Mouse (Mus musculus) cerebellum, adult 9-11 months (tissue): Measurements from ENCODE around the gene Atoh8.

Experiments used
- DNase-seq: peaks from one replicate; pipeline ENCODE4 v3.0.0; 2022

Atoh8 gene

DNA sequence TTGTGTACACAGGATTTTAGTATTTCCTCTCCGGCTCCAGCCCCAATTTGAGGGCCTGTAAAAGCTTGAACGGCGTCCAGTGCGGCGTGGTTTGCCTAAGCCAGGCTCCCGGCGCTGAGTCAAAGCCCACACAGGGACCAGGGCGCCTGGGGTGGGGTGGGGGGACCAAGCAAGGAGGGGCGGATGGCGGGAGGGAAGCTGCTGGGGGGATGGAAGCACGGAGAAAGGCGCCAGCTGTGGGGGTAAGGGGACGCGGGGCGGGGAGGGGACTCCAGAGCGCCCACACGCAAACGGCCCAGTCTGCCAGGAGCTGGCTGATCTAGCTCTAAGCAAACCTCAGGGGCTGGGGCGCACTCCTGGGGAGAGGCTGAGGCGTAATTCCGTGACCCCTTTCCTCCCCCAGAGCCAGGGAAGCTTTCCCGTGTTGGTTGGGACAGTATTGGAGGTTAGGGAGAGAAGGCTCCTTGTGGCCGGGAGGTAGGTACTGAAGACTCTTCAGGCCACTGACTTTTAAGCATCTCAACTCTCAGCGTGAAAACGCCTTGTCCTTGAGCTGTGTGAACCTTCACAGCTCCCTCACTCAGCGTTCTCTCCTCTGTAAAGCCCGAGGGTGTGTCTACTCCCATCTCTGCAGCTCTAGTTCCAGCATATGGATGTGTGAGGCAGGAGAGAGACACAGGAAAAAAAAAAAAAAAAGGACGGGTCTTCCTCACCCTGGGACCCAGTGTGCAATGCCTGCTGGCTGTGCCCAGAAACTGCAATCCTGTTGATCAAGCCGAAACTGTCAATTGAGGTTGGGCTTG lies 46.1 kb downstream of the Atoh8 start:
- DNase-seq, result no peak

DNA sequence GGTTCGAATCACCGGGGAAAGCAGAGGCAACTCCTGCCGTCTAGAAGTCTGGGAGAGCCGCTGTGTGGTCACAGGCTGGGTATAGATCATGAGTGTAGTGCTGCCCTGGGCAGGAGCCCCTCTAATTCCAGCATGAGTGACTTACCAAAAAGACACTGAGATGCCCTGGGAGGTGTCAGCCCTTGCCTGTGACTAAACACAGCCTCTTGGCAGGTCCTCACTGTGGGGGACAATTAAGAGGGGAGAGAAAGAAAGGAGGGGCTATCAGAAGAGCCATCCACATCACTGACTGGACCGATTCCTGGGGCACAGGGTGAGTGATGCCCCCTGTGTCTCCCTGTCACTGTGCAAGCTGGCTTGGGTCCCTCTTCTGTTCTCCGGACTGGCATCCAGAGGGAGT lies 48.6 kb downstream of the Atoh8 start:
- no peak for DNase-seq

GRCm38 (mm10) chr6:72185893-72186490 lies 49.4 kb downstream of the Atoh8 start:
- DNase-seq, result peak; percentile 72

DNA sequence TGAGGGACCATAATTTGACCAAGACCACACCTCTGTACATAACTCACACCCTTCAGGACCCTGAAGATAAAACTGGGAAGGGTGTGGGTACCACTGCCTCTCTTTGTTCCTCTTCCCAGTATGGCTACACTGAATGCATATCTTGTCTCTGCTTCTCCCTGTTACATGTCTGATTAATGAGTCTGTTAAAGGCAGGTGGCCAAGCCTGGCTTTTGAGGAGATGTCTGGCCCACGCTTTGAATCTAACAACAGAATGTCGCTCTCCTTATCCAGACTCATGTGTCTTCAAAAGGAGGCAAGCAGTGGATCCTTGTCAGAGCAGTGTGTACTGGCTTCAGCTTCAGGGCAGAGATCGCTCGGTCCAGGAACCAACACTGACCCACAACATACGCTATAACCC lies 50.8 kb downstream of the Atoh8 start:
- DNase-seq, result no peak

DNA sequence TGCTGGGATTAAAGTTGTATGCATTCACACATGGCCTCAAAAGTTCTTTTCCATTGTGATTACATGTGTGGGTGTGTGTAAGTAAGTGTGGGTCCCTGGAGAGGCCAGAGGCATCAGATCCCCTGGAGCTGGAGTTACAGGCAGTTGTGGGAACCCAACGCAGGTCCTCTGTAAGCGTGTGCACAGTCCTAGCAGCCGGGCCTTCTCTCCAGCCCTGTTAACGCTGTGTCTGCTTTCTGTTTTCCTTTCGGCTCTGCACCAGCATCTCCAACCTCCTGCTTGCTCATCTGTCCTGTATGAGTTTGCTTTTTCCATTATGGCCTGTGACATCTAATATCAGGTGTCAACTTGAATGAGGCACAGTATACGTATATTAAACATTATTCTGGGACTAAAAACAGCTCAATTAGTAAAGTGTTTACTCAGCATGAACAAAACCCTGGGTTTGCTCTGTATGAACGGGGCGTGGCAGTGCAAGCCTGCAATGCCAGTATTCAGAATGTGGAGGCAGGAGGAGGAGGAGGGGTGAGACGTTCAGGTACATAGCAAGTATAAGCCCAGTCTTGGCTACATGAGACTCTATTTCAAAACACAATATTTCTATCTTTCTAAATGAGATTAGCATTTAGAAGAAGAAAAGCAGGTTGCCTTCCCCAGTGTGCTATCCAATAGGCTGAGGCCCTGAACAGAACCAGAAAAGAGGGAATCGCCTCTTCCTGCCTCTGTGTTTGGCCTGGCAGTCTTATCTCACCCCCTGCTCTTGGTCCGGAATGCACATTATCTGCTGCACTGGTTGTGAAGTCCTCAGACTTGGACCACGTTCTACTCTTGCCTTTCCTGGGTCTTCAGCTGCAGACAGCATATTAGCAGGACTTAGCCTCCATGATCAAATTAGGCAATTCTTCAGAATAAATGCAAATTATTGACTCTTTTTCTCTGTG lies 55.5 kb downstream of the Atoh8 start:
- no peak for DNase-seq

GRCm38 (mm10) chr6:72179006-72179405 lies 56.4 kb downstream of the Atoh8 start:
- no peak for DNase-seq

DNA sequence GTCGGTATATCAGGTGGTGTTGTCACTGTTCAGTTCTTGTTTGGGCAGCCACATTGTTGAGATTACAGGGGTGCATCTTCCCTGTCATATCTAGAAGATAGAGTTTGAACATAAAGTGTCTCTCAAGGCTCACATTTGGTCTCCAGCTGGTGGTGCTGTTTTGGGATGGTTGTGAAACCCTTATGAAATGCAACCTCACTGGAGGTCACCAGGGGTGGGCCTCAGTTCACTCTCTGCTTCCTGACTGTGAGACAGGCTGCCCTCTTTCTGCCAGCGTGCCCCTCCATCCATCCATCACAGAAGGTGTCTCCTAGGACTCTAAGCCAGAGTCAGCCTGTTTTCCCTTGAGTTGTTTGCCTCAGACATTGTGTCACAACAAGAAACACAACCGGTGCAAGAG lies 58.0 kb downstream of the Atoh8 start:
- DNase-seq, result no peak

DNA sequence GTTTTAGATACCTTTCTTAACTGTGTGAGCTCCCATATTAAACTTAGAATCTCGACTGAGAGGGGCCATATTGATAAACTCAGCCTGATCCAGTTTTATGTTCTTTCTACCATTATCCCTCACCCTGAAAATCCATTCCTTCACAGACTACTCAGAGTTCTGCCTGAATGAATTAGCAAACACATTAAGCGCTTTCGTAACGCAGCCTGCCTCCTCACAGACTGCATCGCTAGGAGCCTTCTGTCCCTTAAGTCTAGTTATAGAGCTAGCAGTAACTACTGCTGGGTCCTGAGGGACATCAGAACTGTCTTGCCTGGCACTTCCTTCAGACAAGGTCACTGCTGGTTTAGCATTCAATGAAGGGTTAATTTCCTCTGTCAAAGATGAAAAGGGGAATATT lies 59.4 kb downstream of the Atoh8 start:
- DNase-seq, result no peak

- no peak for DNase-seq
These were observed 60.0 kb downstream of the Atoh8 start for GRCm38 (mm10) chr6:72175419-72175818.

DNA sequence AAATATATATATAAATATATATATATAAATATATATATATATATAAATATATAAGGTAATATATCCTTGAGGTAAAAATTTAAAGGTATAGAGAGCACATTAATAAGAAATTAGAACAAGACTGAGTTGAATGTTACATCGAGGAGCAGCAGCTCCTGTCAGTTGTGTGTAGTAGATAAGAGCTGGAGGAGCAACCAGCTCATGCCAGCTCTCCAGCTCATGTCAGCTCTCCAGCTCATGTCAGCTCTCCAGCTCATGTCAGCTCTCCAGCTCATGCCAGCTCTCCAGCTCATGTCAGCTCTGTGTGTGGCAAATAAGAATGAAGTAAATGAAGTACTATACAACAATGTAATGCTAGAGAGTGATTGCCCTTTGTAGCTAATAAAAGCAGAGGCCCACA lies 62.0 kb downstream of the Atoh8 start:
- DNase-seq, result no peak

- DNase-seq, result no peak
These were observed 64.0 kb downstream of the Atoh8 start for GRCm38 (mm10) chr6:72171391-72171790.

DNA sequence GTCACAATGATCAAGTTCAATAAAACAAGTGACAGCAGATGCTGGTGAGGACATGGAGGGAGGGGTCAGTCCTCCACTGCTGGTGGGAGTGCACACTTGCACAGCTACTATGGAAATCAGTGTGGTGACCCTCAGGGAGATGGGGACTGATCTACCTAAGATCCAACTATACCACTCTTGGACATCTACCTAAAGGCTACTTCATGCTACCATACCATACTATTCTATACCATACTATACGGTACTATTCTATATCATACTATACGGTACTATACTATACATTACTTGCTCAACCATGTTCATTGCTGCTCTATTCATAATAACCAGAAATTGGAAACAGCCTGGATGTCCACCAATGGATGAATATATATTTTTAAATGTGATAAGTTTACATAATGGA lies 69.5 kb downstream of the Atoh8 start:
- no peak for DNase-seq

- peak; percentile 76 for DNase-seq
These were observed 70.8 kb downstream of the Atoh8 start for GRCm38 (mm10) chr6:72164321-72165275.

DNA sequence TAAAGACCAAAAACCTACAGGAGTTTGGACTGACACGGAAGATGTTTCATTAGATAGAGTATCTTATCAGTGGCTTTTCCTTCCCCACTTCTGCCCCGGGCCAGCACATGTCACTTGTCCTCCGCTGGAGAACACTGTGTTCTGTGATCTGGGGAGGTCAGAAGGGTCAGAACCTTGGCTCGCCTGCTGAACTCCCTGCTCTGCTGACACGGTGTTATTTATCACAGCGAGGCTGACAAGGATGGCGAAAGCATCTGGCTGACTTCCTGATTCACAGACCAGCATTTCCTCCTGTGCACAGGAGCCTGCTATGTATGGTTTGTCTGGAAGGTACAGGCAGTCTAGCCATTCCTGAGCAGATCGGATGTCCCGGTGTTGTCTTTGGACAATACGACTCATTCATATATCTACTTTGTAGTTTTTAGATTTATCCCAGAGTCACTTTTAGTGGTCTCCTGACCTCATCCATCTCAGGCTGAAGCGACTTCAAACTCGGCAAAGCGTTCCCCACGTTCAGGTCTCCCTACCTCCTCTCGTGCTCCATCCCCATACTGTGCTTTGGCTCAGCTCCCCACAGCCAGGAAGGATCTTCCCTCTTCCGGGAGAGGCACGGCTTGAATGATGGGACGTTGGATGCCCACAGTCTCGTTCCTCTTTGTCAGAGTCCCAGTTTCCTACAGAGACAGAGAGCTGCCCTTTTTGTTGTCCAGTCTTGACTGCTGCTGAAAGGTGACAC lies 73.1 kb downstream of the Atoh8 start:
- no peak for DNase-seq

DNA sequence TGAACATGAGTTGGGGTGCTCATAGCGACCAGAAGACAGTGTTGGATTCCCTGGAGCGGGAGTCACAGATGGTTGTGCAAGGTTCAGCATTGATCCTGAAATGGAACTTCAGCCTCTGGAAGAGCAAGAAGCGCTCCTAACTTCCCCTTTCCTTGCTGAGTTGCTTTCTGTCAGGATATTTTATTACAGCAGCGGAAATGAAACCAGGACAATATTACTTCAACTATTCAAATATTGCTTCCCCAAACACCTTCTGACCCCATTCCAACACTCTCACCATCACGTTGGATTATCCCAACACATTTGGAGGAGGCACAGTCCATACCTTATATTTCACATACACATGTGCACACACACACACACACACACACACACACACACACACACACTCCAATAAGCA lies 73.6 kb downstream of the Atoh8 start:
- DNase-seq, result no peak

GRCm38 (mm10) chr6:72160991-72161390 lies 74.4 kb downstream of the Atoh8 start:
- DNase-seq, result no peak

- no peak for DNase-seq
These were observed 75.4 kb downstream of the Atoh8 start for GRCm38 (mm10) chr6:72159861-72160395.

DNA sequence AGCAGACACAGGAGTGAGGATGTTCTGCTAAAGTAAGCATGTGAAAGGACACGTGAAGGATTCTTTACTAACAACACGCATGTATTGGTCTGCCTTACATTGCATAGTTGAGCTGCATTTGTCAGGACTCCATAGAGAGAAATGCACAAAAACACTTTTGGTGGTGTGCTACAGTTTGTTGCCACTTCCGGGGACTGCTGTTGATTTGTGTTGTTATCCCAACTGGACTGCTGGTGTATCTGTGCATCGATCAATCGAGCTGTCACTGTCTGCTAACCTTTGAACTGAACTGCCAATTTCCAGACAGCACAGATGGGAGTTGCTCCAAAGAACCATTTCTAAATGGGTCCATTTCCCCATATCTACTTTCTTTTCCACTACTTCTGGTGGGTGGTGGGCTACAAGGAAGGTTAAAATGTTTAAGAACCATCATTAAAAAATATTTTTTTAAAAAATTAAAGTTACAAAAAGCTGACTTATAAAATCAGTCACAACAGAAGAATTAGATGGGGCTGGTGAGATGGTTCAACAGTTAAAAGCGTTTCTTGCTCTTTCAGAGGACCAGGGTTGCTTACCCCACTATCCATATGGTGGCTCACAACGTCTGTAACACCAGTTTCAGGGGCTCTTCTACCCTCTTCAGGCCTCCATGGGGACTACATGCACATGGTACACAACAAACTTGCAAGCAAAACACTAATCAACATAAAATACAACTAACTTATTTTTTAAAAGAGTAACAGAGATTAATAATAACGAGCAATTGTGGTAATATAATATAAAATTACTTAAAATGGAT lies 76.2 kb downstream of the Atoh8 start:
- no peak for DNase-seq
